Mouse (Mus musculus): ENCODE measurements around the gene BC049352. TPM values are rescaled to one million over a fixed set of nuclear protein-coding genes. Genes with fewer than 3 reads are reported as not detected.

BC049352 gene
- polyA plus RNA-seq (2012; rRNA removed) (0.04 TPM in 1 of 2 replicates, not detected in the other), polyA plus RNA-seq (2014; fragmentation: Nextera tagmentation; extraction: Ambion mirVana) (0.11 TPM in 1 of 2 replicates, not detected in the other)

DNA sequence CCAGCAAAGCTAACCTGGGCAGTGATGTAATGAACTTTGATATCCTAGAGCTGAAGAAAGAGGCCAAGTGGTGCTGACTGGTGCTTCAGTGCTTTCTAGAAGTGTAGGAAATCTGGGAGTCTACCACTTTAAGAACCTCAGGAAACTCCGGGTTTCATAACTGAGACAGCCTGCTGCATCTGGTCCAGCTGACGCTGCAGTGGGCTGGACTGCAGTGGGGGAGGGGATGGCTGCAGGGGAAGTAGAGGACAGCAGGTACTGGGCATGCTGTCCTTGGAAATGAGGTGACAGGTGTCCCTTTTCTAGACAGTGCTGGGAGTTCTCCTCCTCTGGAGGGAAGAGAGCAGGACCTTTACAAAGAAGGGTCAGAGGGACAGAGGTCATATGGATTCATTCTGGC, at the start of gene BC049352:
BC049352 (plus strand) TSS at position 238 of the 400 bp plus-strand sequence.
- Histone ChIP-seq H3K4me2 (ENCODE audit: low read depth) (no peak within 1 kb of the TSS), H3K27me3 (ENCODE audit: control insufficient read depth, insufficient read depth, low read length) (no peaks in the 10 kb centered on the region), H3K27ac (no peak within 1 kb of the TSS), H3K9me3 (ENCODE audit: control insufficient read depth, low read length) (no peaks in the 10 kb centered on the region), H3K9ac (replicated peaks) (no peak within 1 kb of the TSS), H3K4me1 (replicated peaks; ENCODE audit: control insufficient read depth in 2 of 2, insufficient read depth in 2 of 2, low read length in 1 of 2) (peaks cover 0 to 3% of the 10 kb centered on the region in 2 experiments; a peak in 1 of 4 replicates), H3K36me3 (replicated peaks; ENCODE audit: control insufficient read depth, insufficient read depth, low read depth) (no peaks in the 10 kb centered on the region), H3K4me3 (ENCODE audit: insufficient read depth in 1 of 2, low read depth in 2 of 2, low read length in 2 of 2) (no peak within 1 kb of the TSS)
- DNase-seq (ENCODE audit: low read depth in 3 of 3, low spot score in 3 of 3) (no peak), ATAC-seq (ENCODE audit: insufficient read depth) (no peak)
- TF ChIP-seq CTCF (IDR thresholded peaks at IDR 0.05; ENCODE audit: low read depth) (no peak), EP300 (IDR thresholded peaks at IDR 0.05; ENCODE audit: low read depth) (no peak)
- 6% methylated on average over 2 of the region's 2 CpGs for WGBS (ENCODE audit: insufficient replicate concordance)

DNA sequence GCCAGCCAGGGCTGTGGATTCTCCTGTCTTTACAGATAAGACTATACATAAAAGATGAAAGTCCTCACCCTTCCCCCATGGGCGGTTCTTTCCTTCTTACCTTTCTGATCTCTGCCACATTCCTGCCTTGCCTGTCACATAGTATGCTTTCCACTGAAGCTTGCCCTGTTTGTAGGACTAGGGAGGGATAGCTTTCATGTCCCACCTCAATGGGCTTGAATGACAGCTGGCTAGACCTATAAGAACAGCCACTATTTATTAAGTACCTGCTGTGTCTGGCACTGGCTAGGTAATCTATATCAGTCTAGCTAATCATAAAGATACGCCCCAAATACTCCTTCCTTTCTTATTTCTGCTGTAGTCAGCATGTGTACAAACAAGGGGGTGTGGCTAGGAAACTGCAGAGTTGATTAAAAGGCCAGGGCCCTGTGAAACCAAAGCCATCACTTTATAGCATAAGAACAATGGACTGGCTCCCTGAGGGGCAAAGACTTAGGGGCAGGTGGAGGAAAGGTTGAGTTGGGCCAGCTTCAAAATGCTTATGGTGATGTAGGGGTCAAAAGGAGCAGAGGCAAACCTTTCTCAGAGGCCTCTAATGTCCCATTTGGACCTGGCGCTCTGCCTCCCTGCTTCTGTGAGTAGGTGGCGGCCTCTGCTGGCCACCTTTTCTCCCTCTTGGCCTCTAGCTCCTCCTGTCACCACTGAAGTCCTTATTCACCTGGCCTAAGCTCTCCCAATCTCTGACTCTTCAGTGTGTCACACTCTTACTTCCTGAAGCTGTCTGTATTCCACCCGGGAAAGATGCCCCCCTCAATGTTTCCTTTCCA, 48.1 kb upstream of the BC049352 start:
- no peak for TF ChIP-seq EP300 (IDR thresholded peaks at IDR 0.05; ENCODE audit: low read depth)
- peak; percentile 66 for TF ChIP-seq CTCF (IDR thresholded peaks at IDR 0.05; ENCODE audit: low read depth)
- DNase-seq (ENCODE audit: low read depth in 3 of 3, low spot score in 3 of 3) (peak in 1 of 3 experiments; percentile 13), ATAC-seq (ENCODE audit: insufficient read depth) (no peak)
- Histone ChIP-seq H3K9me3 (ENCODE audit: control insufficient read depth, low read length) (no peaks in the 10 kb centered on the region), H3K4me2 (ENCODE audit: low read depth) (no peak overlapping the region), H3K4me3 (ENCODE audit: insufficient read depth in 1 of 2, low read depth in 2 of 2, low read length in 2 of 2) (no peak overlapping the region), H3K9ac (replicated peaks) (no peak overlapping the region), H3K27ac (no peak overlapping the region), H3K27me3 (ENCODE audit: control insufficient read depth, insufficient read depth, low read length) (peaks cover 24% of the 10 kb centered on the region), H3K4me1 (replicated peaks; ENCODE audit: control insufficient read depth in 2 of 2, insufficient read depth in 2 of 2, low read length in 1 of 2) (peaks cover 0 to 4% of the 10 kb centered on the region in 2 experiments; a peak in 2 of 4 replicates), H3K36me3 (replicated peaks; ENCODE audit: control insufficient read depth, insufficient read depth, low read depth) (no peaks in the 10 kb centered on the region)
- WGBS (ENCODE audit: insufficient replicate concordance), result 17% methylated on average over 5 of the region's 5 CpGs

DNA sequence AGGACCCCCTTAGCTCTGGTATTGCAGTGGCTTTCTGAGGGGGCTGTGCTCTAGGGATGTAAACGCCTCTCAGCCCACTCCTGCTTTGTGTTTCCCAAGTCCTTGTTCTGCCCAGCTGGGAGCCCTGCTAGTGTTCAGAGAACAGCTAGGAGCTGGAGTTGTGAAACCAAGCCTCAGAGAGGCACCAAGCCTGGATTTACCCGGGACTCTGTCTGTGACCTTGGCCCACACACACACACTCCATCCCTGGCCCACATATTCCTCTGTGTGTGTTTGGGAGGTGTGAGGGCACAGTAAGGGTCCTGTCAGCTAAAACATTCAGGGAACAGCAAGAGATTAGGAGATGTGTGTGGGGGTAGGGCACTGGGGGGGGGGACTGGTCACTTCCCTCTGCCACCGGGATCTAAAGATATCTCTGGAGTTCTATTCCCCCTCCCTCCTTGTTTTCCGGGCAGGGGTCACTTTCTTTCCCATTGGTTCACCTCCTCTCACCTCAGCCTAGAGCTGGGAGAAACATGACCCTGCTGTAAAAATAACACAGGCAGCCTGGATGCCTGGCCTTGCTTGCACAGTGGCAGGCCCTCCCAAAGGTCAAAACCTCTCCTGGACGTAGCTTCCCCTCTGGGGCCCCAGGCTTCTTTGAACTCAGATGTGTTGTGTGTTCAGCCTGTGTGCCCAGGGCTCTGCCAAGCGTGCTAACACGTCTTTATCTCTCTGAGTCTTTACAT, 45.2 kb upstream of the BC049352 start:
- Histone ChIP-seq H3K4me3 (ENCODE audit: insufficient read depth in 1 of 2, low read depth in 2 of 2, low read length in 2 of 2) (no peak overlapping the region), H3K27ac (no peak overlapping the region), H3K36me3 (replicated peaks; ENCODE audit: control insufficient read depth, insufficient read depth, low read depth) (no peaks in the 10 kb centered on the region), H3K27me3 (ENCODE audit: control insufficient read depth, insufficient read depth, low read length) (peaks cover 35% of the 10 kb centered on the region), H3K9me3 (ENCODE audit: control insufficient read depth, low read length) (no peaks in the 10 kb centered on the region), H3K4me2 (ENCODE audit: low read depth) (no peak overlapping the region), H3K9ac (replicated peaks) (no peak overlapping the region), H3K4me1 (replicated peaks; ENCODE audit: control insufficient read depth in 2 of 2, insufficient read depth in 2 of 2, low read length in 1 of 2) (peaks cover 0 to 4% of the 10 kb centered on the region in 2 experiments; a peak in 2 of 4 replicates)
- ATAC-seq (ENCODE audit: insufficient read depth) (peak; percentile 76), DNase-seq (ENCODE audit: low read depth in 3 of 3, low spot score in 3 of 3) (peak in 2 of 3 experiments; percentile 22 to 23)
- 8% methylated on average over 7 of the region's 7 CpGs for WGBS (ENCODE audit: insufficient replicate concordance)
- no peak for TF ChIP-seq EP300 (IDR thresholded peaks at IDR 0.05; ENCODE audit: low read depth)
- TF ChIP-seq CTCF (IDR thresholded peaks at IDR 0.05; ENCODE audit: low read depth), result no peak

DNA sequence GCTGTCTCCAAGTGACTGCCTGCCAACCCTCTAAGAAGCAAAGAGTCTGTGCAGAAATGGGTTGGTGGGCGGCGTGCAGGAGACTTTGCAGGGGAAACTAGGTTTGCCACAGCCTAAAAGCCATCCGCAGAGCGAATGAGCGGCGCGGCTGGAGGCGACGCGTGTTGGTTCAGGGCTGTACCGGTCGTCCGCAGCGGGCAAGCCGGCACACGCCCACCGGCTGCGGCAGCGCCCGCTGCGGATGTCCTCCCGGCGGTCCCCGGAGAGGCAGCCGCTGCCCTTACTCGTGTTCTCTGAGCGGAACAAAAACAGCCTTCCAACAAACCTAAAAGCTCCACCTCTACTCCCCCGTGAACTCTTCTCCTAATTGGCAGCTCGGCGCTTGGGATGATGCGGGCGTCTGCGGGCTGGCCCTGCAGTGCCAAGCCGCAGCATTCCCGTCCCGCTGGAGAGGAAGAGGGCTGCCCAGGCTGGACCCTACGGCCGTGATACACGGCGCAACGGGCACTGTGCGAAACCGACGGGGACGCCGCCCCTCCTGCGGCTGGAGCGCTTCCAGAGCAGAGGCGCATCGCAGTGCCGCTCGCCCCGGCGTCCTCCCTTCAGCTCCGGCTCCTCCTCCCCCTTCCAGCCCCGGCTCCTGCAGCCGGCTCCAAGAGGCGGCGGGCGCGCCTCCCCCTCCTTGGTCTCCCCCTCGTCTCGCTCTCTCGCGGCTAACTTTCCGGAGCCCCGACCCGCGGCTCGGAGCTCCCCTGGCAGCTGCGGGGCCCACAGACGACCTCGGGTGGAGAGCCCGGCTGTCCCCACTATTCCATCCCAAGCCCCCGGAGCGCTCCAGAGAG, 43.4 kb upstream of the BC049352 start, which contains the start of gene Scn4b:
Scn4b (plus strand) TSS at position 205 of the 842 bp plus-strand sequence.
- WGBS (ENCODE audit: insufficient replicate concordance), result 1% methylated on average over 76 of the region's 76 CpGs
- H3K27me3 ChIP-seq (ENCODE audit: control insufficient read depth, insufficient read depth, low read length), result peaks cover 35% of the 10 kb centered on the region
- peaks cover 0 to 2% of the 10 kb centered on the region in 2 experiments; a peak in 2 of 4 replicates for H3K4me1 ChIP-seq (replicated peaks; ENCODE audit: control insufficient read depth in 2 of 2, insufficient read depth in 2 of 2, low read length in 1 of 2)
- no peaks in the 10 kb centered on the region for H3K36me3 ChIP-seq (replicated peaks; ENCODE audit: control insufficient read depth, insufficient read depth, low read depth)
- DNase-seq (ENCODE audit: low read depth in 3 of 3, low spot score in 3 of 3), result no peak
- H3K9me3 ChIP-seq (ENCODE audit: control insufficient read depth, low read length), result no peaks in the 10 kb centered on the region
- H3K4me2 ChIP-seq (ENCODE audit: low read depth), result peak within 1 kb of the TSS; percentile 43
- H3K4me3 ChIP-seq (ENCODE audit: insufficient read depth in 1 of 2, low read depth in 2 of 2, low read length in 2 of 2), result peak within 1 kb of the TSS; percentile 23 to 27
- TF ChIP-seq CTCF (IDR thresholded peaks at IDR 0.05; ENCODE audit: low read depth) (no peak), EP300 (IDR thresholded peaks at IDR 0.05; ENCODE audit: low read depth) (no peak)
- no peak within 1 kb of the TSS for H3K9ac ChIP-seq (replicated peaks)
- ATAC-seq (ENCODE audit: insufficient read depth), result no peak
- no peak within 1 kb of the TSS for H3K27ac ChIP-seq
